Comparison of ENCODE assay signal across 8 mouse cellular contexts in the genomic region with DNA sequence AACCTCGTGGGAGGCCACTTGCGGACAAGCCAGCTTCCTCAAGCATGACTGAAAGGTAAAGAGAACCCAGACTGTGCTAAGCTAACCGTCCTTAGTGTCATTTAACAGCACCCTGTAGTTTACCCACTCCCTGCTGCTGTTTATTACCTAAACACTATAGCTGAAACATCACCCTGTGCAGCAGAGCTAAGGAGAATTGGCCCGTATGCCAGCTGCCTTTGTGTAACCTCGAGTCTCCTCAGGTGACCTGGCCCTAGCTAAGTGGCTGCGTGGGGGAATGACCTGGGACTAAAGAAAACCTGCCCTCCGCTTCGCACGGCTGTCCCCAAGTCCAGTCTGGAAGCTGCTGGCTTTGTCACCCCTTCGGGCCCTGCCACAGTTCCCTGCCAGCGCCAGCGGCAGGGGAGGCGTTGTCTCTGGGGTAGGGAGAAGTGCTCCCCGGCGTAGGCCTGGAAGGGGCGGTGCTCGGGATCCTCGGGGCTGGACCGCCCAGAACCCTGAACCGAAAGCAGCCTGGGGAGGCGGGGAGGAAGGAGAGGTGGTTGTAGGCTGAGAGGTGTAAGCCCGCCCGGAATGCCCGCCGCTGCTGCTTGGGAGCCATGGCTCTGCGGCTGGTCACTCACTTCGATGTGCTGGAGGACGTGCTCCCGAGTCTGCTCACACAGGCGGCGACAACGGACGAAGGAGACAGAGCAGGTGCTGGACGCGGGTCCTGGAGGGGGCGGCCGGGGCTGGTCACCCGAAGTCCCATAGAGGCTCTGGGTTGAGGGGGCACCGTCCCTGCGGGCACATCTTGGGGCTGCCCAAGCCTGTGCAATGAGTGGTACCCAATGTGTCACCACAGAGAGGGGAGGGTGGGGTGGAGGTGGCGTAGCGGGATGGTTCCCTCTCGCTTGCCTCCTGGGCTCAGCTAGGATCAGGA. TPM values are rescaled to one million over a fixed set of nuclear protein-coding genes. Genes with fewer than 3 reads are reported as not detected.
DNase-seq lines count a peak whose midpoint lies in the region; ATAC-seq and TF ChIP-seq lines count a peak whose summit lies in the region.

A gene (plus strand): TSS at position 492 of the 922 bp plus-strand sequence.

- TF ChIP-seq CTCF in embryonic fibroblast, embryonic 13.5 days (IDR thresholded peaks at IDR 0.05; ENCODE audit: borderline replicate concordance, insufficient read depth, low read length): no peak
- no peak for TF ChIP-seq CTCF in liver, embryonic 14.5 days (IDR thresholded peaks at IDR 0.05; ENCODE audit: low read depth)

- 5% methylated on average over 43 of the region's 43 CpGs for WGBS in heart, embryonic 11.5 days (ENCODE audit: insufficient replicate concordance)
- 4% methylated on average over 43 of the region's 43 CpGs for WGBS in kidney, embryonic 15.5 days
- 5% methylated on average over 43 of the region's 43 CpGs for WGBS in liver, embryonic 14.5 days (ENCODE audit: insufficient replicate concordance)

- ATAC-seq in heart, embryonic 11.5 days (replicated peaks; ENCODE audit: insufficient number of reproducible peaks, low FRiP score, low TSS enrichment): peak; percentile 79
- peak; percentile 92 for ATAC-seq in kidney, embryonic 15.5 days (replicated peaks; ENCODE audit: low FRiP score)
- peak; percentile 84 for ATAC-seq in liver, embryonic 14.5 days (ENCODE audit: insufficient read depth)

- no peak within 1 kb of the TSS for H3K27ac ChIP-seq in embryonic fibroblast, embryonic 13.5 days (ENCODE audit: insufficient read depth, low read length)
- no peak within 1 kb of the TSS for H3K27ac ChIP-seq in heart, embryonic 11.5 days (ENCODE audit: low read depth, low read length)
- H3K27ac ChIP-seq in kidney, embryonic 15.5 days: no peak within 1 kb of the TSS
- H3K27ac ChIP-seq in liver, embryonic 14.5 days: no peak within 1 kb of the TSS

- peak; percentile 58; the same call in 1 of the 2 replicates for TF ChIP-seq POLR2A in embryonic fibroblast, embryonic 13.5 days (IDR thresholded peaks at IDR 0.05; ENCODE audit: low read depth, low read length)

- H3K9me3 ChIP-seq in heart, embryonic 11.5 days (replicated peaks; ENCODE audit: control insufficient read depth, low read length): no peaks in the 10 kb centered on the region
- H3K9me3 ChIP-seq in kidney, embryonic 15.5 days (replicated peaks): no peaks in the 10 kb centered on the region
- H3K9me3 ChIP-seq in liver, embryonic 14.5 days (ENCODE audit: control insufficient read depth, low read length): no peaks in the 10 kb centered on the region

- peak within 1 kb of the TSS; percentile 70 for H3K9ac ChIP-seq in heart, embryonic 11.5 days (ENCODE audit: low read depth, low read length)
- peak within 1 kb of the TSS; percentile 58 for H3K9ac ChIP-seq in kidney, embryonic 15.5 days
- peak within 1 kb of the TSS; percentile 35; the same call in 1 of the 2 replicates for H3K9ac ChIP-seq in liver, embryonic 14.5 days (replicated peaks)

- H3K4me3 ChIP-seq in embryonic fibroblast, embryonic 13.5 days (ENCODE audit: insufficient read depth, low read length): peak within 1 kb of the TSS; percentile 64
- peak within 1 kb of the TSS; percentile 63 for H3K4me3 ChIP-seq in heart, embryonic 11.5 days (ENCODE audit: low read depth, low read length)
- H3K4me3 ChIP-seq in kidney, embryonic 15.5 days (replicated peaks): peak within 1 kb of the TSS; percentile 60
- peak within 1 kb of the TSS; percentile 57 to 58 for H3K4me3 ChIP-seq in liver, embryonic 14.5 days (ENCODE audit: insufficient read depth in 1 of 2, low read depth in 2 of 2, low read length in 2 of 2)

- H3K4me1 ChIP-seq in embryonic fibroblast, embryonic 13.5 days (ENCODE audit: control insufficient read depth, insufficient read depth, low read length): peaks cover 5% of the 10 kb centered on the region; the same call in 1 of the 2 replicates
- H3K4me1 ChIP-seq in heart, embryonic 11.5 days (ENCODE audit: control insufficient read depth, insufficient read depth, low read length): no peaks in the 10 kb centered on the region
- peaks cover 15% of the 10 kb centered on the region for H3K4me1 ChIP-seq in kidney, embryonic 15.5 days
- 0 out of 4 replicates have a peak, but pooled peaks cover 0 to 3% of the 10 kb centered on the region in 2 experiments for H3K4me1 ChIP-seq in liver, embryonic 14.5 days (replicated peaks; ENCODE audit: control insufficient read depth in 2 of 2, insufficient read depth in 2 of 2, low read length in 1 of 2)

- no peaks in the 10 kb centered on the region for H3K27me3 ChIP-seq in heart, embryonic 11.5 days (ENCODE audit: control insufficient read depth, insufficient read depth, low read length)
- H3K27me3 ChIP-seq in kidney, embryonic 15.5 days: 0 out of 2 replicates have a peak, but pooled peaks cover 3% of the 10 kb centered on the region
- no peaks in the 10 kb centered on the region for H3K27me3 ChIP-seq in liver, embryonic 14.5 days (ENCODE audit: control insufficient read depth, insufficient read depth, low read length)
- H3K27me3 ChIP-seq in splenic B cell, adult 2 months (ENCODE audit: control insufficient read depth, insufficient read depth, low read length, poor library complexity, severe bottlenecking): no peaks in the 10 kb centered on the region

- H3K4me2 ChIP-seq in heart, embryonic 11.5 days: peak within 1 kb of the TSS; percentile 92
- peak within 1 kb of the TSS; percentile 93 for H3K4me2 ChIP-seq in kidney, embryonic 15.5 days
- H3K4me2 ChIP-seq in liver, embryonic 14.5 days (ENCODE audit: low read depth): peak within 1 kb of the TSS; percentile 83

- no peaks in the 10 kb centered on the region for H3K36me3 ChIP-seq in heart, embryonic 11.5 days (ENCODE audit: control insufficient read depth, insufficient read depth, low read length)
- no peaks in the 10 kb centered on the region for H3K36me3 ChIP-seq in kidney, embryonic 15.5 days
- H3K36me3 ChIP-seq in liver, embryonic 14.5 days (replicated peaks; ENCODE audit: control insufficient read depth, insufficient read depth, low read depth): no peaks in the 10 kb centered on the region
- H3K36me3 ChIP-seq in splenic B cell, adult 2 months (ENCODE audit: control insufficient read depth, insufficient read depth, low read length, poor library complexity, severe bottlenecking): no peaks in the 10 kb centered on the region

- peak; percentile 81 for DNase-seq in A20 (ENCODE audit: low read depth, low spot score)
- DNase-seq in adrenal gland, postnatal 4 days (ENCODE audit: low spot score in 2 of 2): peak; percentile 21 to 50
- DNase-seq in liver, embryonic 14.5 days (ENCODE audit: low read depth in 3 of 3, low spot score in 3 of 3): peak; percentile 16 to 37 (median 22)
- DNase-seq in natural killer cell, adult 2 months (ENCODE audit: low spot score in 2 of 2): peak; percentile 68 to 74
- DNase-seq in splenic B cell, adult 2 months (ENCODE audit: low read depth, low spot score): peak; percentile 72

- no peak for TF ChIP-seq EP300 in liver, embryonic 14.5 days (IDR thresholded peaks at IDR 0.05; ENCODE audit: low read depth)

RNA-seq across cellular contexts. Expression of the gene that starts here (rescaled TPM):
- total RNA-seq in adrenal gland, postnatal 4 days (2021): 1 to 10 TPM; 6.6 TPM
- polyA plus RNA-seq in embryonic fibroblast, embryonic 13.5 days (2011; ENCODE audit: insufficient read length, low read depth, missing spikeins): 4.6 and 5.1 TPM in 2 replicates
- 0.39 and 1.4 TPM in 2 replicates for polyA plus RNA-seq in heart, embryonic 11.5 days (2014; fragmentation: Nextera tagmentation; extraction: Ambion mirVana)
- 1.6 and 2.0 TPM in 2 replicates for polyA plus RNA-seq in kidney, embryonic 15.5 days (2015; fragmentation: Nextera tagmentation; extraction: Ambion mirVana)
- 0.69 and 1.3 TPM in 2 replicates for polyA plus RNA-seq in liver, embryonic 14.5 days (2012; rRNA removed)
- 2.1 and 2.6 TPM in 2 replicates for polyA plus RNA-seq in liver, embryonic 14.5 days (2014; fragmentation: Nextera tagmentation; extraction: Ambion mirVana)

Comparison
In these comparisons a context has a peak if more than half of its experiments do, and no peak if none do; other contexts are left out.
1. DNase-seq: peak in every context shown above with its lines; median percentile 81 in A20; 72 in splenic B cell, adult 2 months; 71 in natural killer cell, adult 2 months; 36 in adrenal gland, postnatal 4 days; 22 in liver, embryonic 14.5 days.